ENCODE assay signal across 8 mouse cellular contexts in genomic region chr16:64873416-64874305, GRCm38 (mm10). TPM values are rescaled to one million over a fixed set of nuclear protein-coding genes. Genes with fewer than 3 reads are reported as not detected.
DNase-seq lines count a peak whose midpoint lies in the region; ATAC-seq and TF ChIP-seq lines count a peak whose summit lies in the region.

No protein-coding gene starts in this region.

- peak; percentile 96 for ATAC-seq in forebrain, embryonic 15.5 days (replicated peaks)
- peak; percentile 98 for ATAC-seq in lung, embryonic 14.5 days (ENCODE audit: insufficient read depth)
- peak; percentile 97 for ATAC-seq in neutrophil, adult 5-6 weeks (ENCODE audit: extremely low read depth, insufficient number of reproducible peaks, low FRiP score, poor library complexity, severe bottlenecking)

- H3K9ac ChIP-seq in forebrain, embryonic 15.5 days (replicated peaks): peak overlapping the region; percentile 53
- peak overlapping the region; percentile 77 for H3K9ac ChIP-seq in lung, embryonic 14.5 days

- H3K36me3 ChIP-seq in forebrain, embryonic 15.5 days: no peaks in the 10 kb centered on the region
- H3K36me3 ChIP-seq in lung, embryonic 14.5 days (ENCODE audit: insufficient read depth): no peaks in the 10 kb centered on the region

- H3K27ac ChIP-seq in forebrain, embryonic 15.5 days (replicated peaks): peak overlapping the region; percentile 71
- peak overlapping the region; percentile 90 for H3K27ac ChIP-seq in lung, embryonic 14.5 days (ENCODE audit: low read depth)

- H3K4me2 ChIP-seq in forebrain, embryonic 15.5 days (replicated peaks): peak overlapping the region; percentile 85
- H3K4me2 ChIP-seq in lung, embryonic 14.5 days: peak overlapping the region; percentile 65

- intact Hi-C loops in heart, postnatal 36 days (cut with DNase I): loop anchor here (2.0 kb wide), 1 partner anchor 103 kb away; the partner anchor contains the start of gene 4930453N24Rik

- no peak for TF ChIP-seq CTCF in lung, embryonic 14.5 days (IDR thresholded peaks at IDR 0.05; ENCODE audit: low read depth)

- no peaks in the 10 kb centered on the region for H3K27me3 ChIP-seq in forebrain, embryonic 15.5 days
- no peaks in the 10 kb centered on the region for H3K27me3 ChIP-seq in lung, embryonic 14.5 days (ENCODE audit: insufficient read depth, low read length)

- no peaks in the 10 kb centered on the region for H3K9me3 ChIP-seq in forebrain, embryonic 15.5 days
- H3K9me3 ChIP-seq in lung, embryonic 14.5 days (ENCODE audit: low read depth, low read length): no peaks in the 10 kb centered on the region

- H3K4me1 ChIP-seq in forebrain, embryonic 15.5 days: peaks cover 2% of the 10 kb centered on the region; the same call in 1 of the 2 replicates
- no peaks in the 10 kb centered on the region for H3K4me1 ChIP-seq in lung, embryonic 14.5 days (ENCODE audit: insufficient read depth)

- DNase-seq in ES-CJ7 (ENCODE audit: low read depth, low spot score): peak; percentile 89
- DNase-seq in cerebellum, adult 11 months: peak; percentile 20
- peak; percentile 69 to 80 for DNase-seq in heart, postnatal 36 days
- DNase-seq in layer of hippocampus, adult 18-20 months (ENCODE audit: low spot score in 2 of 2): peak; percentile 16 to 55
- DNase-seq in lung, embryonic 14.5 days: peak; percentile 91
- peak; percentile 47 for DNase-seq in testis, postnatal 14 days (ENCODE audit: low spot score)

- H3K4me3 ChIP-seq in forebrain, embryonic 15.5 days: peak overlapping the region; percentile 68
- peak overlapping the region; percentile 64 for H3K4me3 ChIP-seq in lung, embryonic 14.5 days (ENCODE audit: low read depth, low read length)

- WGBS in forebrain, embryonic 15.5 days: 3% methylated on average over 29 of the region's 29 CpGs
- 1% methylated on average over 29 of the region's 29 CpGs for WGBS in lung, embryonic 14.5 days

RNA-seq across cellular contexts. Expression of gene Cggbp1, which starts 21.9 kb away (rescaled TPM):
- polyA plus RNA-seq in forebrain, embryonic 15.5 days (2015; fragmentation: Nextera tagmentation; extraction: Ambion mirVana): 78.9 and 84.0 TPM in 2 replicates
- total RNA-seq in heart, postnatal 36 days (2021): 10 to 100 TPM; 39.4 to 40.0 TPM
- 10 to 100 TPM; 62.7 to 64.9 TPM for total RNA-seq in layer of hippocampus, adult 18-20 months (2021)
- polyA plus RNA-seq in lung, embryonic 14.5 days (2014; fragmentation: Nextera tagmentation; extraction: Ambion mirVana): 114 TPM in 2 replicates
- 102 and 103 TPM in 2 replicates for total RNA-seq in neutrophil, adult 5-6 weeks (2017)

RNA-seq across cellular contexts. Expression of gene Zfp654, which starts 22.2 kb away (rescaled TPM):
- polyA plus RNA-seq in forebrain, embryonic 15.5 days (2015; fragmentation: Nextera tagmentation; extraction: Ambion mirVana): 6.4 and 7.1 TPM in 2 replicates
- total RNA-seq in heart, postnatal 36 days (2021): 10 to 100 TPM in 1 of 2 experiments, 1 to 10 TPM in 1; 9.6 to 10.9 TPM
- 10 to 100 TPM; 16.2 to 16.6 TPM for total RNA-seq in layer of hippocampus, adult 18-20 months (2021)
- 7.5 and 8.0 TPM in 2 replicates for polyA plus RNA-seq in lung, embryonic 14.5 days (2014; fragmentation: Nextera tagmentation; extraction: Ambion mirVana)
- 19.4 and 21.5 TPM in 2 replicates for total RNA-seq in neutrophil, adult 5-6 weeks (2017)

Comparison
In these comparisons a context has a peak if more than half of its experiments do, and no peak if none do; other contexts are left out.
1. Peak in every context shown above with its lines: DNase-seq, ATAC-seq, H3K4me3 ChIP-seq and H3K27ac ChIP-seq.
2. DNase-seq: peak in every context shown above with its lines; median percentile 91 in lung, embryonic 14.5 days; 89 in ES-CJ7; 74 in heart, postnatal 36 days; 47 in testis, postnatal 14 days; 36 in layer of hippocampus, adult 18-20 months; 20 in cerebellum, adult 11 months.